Mouse (Mus musculus) forebrain, embryonic 11.5 days (tissue): ENCODE measurements around the gene Prmt3. TPM values are rescaled to one million over a fixed set of nuclear protein-coding genes. Genes with fewer than 3 reads are reported as not detected.

ENCODE experiments used
- ATAC-seq: fragments of 200-750 bp; cut with Nextera tagmentation; replicated peaks from 2 replicates; pipeline ENCODE4 v1.8.0; 2017; ENCODE audit warnings: moderate TSS enrichment; ENCODE audit not compliant: low FRiP score
- DNase-seq: peaks from one replicate; pipeline ENCODE4 v3.0.0-alpha.2; 2017; ENCODE audit warnings: low spot score
- H3K27ac ChIP-seq: fragments of 300-500 bp; sonication (generic); 2 replicates; pipeline ENCODE4 v1.5.1; 2014; ENCODE audit warnings: low read depth, low read length
- H3K27me3 ChIP-seq: fragments of 300-500 bp; sonication (generic); 2 replicates; pipeline ENCODE4 v1.6.1; 2014; ENCODE audit warnings: mild to moderate bottlenecking, low read length, mixed read lengths; ENCODE audit not compliant: control insufficient read depth, insufficient read depth
- H3K36me3 ChIP-seq: fragments of 300-500 bp; sonication (generic); 2 replicates; pipeline ENCODE4 v1.6.1; 2014; ENCODE audit warnings: mild to moderate bottlenecking, low read length, moderate library complexity, mixed read lengths; ENCODE audit not compliant: control insufficient read depth, insufficient read depth
- H3K4me1 ChIP-seq: fragments of 300-500 bp; sonication (generic); replicated peaks from 2 replicates; pipeline ENCODE4 v1.6.1; 2014; ENCODE audit warnings: low read length, mixed read lengths; ENCODE audit not compliant: control insufficient read depth, insufficient read depth
- H3K4me2 ChIP-seq: fragments of 300-500 bp; sonication (generic); 2 replicates; pipeline ENCODE4 v1.6.1; 2014; ENCODE audit warnings: low read depth, mild to moderate bottlenecking, low read length, moderate library complexity, mixed read lengths; ENCODE audit not compliant: severe bottlenecking
- H3K4me3 ChIP-seq: fragments of 300-500 bp; sonication (generic); 2 replicates; pipeline ENCODE4 v1.5.1; 2014; ENCODE audit warnings: low read depth, low read length
- H3K9ac ChIP-seq: fragments of 300-500 bp; sonication (generic); 2 replicates; pipeline ENCODE4 v1.6.1; 2014; ENCODE audit warnings: low read length
- H3K9me3 ChIP-seq: fragments of 300-500 bp; sonication (generic); 2 replicates; pipeline ENCODE4 v1.6.1; 2016; ENCODE audit warnings: low read length, mixed read lengths; ENCODE audit not compliant: control insufficient read depth
- WGBS: fragments of 180-500 bp; shearing (Covaris S2); extraction: QIAGEN DNeasy Blood & Tissue Kit; methylation state at CpG from one replicate; pipeline ENCODE4 v1.1.7; 2014; 5-methylcytosine and 5-hydroxymethylcytosine counted together
- polyA plus RNA-seq: library from polyadenylated mRNA; unstranded; fragments of >200 nt; fragmentation: Nextera tagmentation; extraction: Ambion mirVana; gene quantifications from 2 replicates; pipeline ENCODE4 v1.2.1, GENCODE M21; 2014

Prmt3 gene
- polyA plus RNA-seq, 1 experiment from 2014 or later = 63.8 TPM

DNA sequence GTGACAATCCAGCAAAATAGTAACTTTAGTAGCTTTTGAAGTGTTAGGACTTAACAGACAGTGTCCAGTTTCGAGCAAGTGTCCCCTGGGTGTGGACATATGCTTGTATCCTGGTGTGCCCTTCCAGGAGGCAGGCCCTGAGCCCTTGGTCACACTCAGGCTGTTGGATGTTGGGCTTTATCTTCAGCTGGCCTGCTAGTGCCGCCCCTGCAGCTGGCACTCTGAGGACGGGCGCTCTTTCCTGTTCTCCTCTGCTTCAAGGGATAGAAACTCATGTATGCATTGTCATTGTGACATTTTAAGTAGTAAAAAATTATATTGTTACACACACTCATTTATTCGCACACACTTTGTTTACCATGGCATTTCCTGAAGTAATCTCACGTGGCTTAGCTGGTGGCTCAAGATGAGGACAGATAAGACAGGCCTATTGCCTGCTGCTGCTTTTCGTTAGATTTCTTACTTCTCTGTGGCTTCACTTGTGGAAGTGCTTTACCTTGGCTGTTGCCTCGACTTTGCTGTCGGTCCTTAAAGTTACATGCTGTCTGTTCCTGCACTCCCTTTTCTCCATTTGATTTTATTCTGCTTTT, 29.0 kb downstream of the Prmt3 start:
- ATAC-seq (no peak), DNase-seq (no peak)
- no peak overlapping the region for H3K9ac ChIP-seq
- no peaks in the 10 kb centered on the region; the same call in 1 of the 2 replicates for H3K36me3 ChIP-seq
- no peaks in the 10 kb centered on the region for H3K27me3 ChIP-seq
- H3K4me1 ChIP-seq = no peaks in the 10 kb centered on the region
- no peak overlapping the region for H3K4me3 ChIP-seq
- no peak overlapping the region for H3K4me2 ChIP-seq
- no peak overlapping the region for H3K27ac ChIP-seq
- no peaks in the 10 kb centered on the region for H3K9me3 ChIP-seq
- WGBS = 89% methylated on average over 9 of the region's 9 CpGs

GRCm38 (mm10) chr7:49807846-49808622, 29.9 kb downstream of the Prmt3 start:
- H3K27ac ChIP-seq = no peak overlapping the region
- WGBS = 92% methylated on average over 17 of the region's 17 CpGs
- no peak overlapping the region for H3K4me2 ChIP-seq

DNA sequence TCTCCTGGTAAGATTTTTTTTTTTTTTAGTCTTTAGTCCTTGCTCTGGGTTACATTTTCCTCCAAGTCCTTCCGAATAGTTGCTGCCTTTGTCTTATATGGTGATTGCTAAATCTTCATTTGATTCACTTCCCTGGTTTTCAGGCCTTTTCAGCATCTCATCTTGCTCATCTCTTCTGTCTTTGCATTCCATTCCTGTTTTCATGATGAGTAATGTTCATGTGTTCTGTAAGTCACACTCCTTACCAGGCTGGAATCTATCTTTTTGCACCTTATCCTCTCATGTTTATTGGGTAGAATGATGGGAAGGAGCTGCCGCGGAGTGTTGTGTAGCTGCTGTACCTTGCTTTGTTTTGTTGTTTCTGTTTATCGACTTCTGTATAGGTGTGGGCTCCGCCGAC, 31.0 kb downstream of the Prmt3 start:
- Histone ChIP-seq H3K36me3 (no peaks in the 10 kb centered on the region; the same call in 1 of the 2 replicates), H3K9ac (no peak overlapping the region), H3K27me3 (no peaks in the 10 kb centered on the region), H3K9me3 (no peaks in the 10 kb centered on the region), H3K4me1 (no peaks in the 10 kb centered on the region), H3K4me3 (no peak overlapping the region), H3K27ac (no peak overlapping the region), H3K4me2 (no peak overlapping the region)
- ATAC-seq = no peak
- no peak for DNase-seq
- WGBS = 85% methylated on average over 6 of the region's 6 CpGs

More at GRCm38 (mm10) chr7:49807846-49808622, 29.9 kb downstream of the Prmt3 start:
- H3K27me3 ChIP-seq = no peaks in the 10 kb centered on the region
- no peaks in the 10 kb centered on the region for H3K9me3 ChIP-seq
- H3K4me1 ChIP-seq = no peaks in the 10 kb centered on the region
- no peaks in the 10 kb centered on the region; the same call in 1 of the 2 replicates for H3K36me3 ChIP-seq
- H3K4me3 ChIP-seq = no peak overlapping the region
- DNase-seq = no peak
- ATAC-seq = no peak
- no peak overlapping the region for H3K9ac ChIP-seq

- H3K9me3 ChIP-seq = no peaks in the 10 kb centered on the region
- H3K4me1 ChIP-seq = no peaks in the 10 kb centered on the region
- ATAC-seq (no peak), DNase-seq (no peak)
- H3K9ac ChIP-seq = no peak overlapping the region
- no peaks in the 10 kb centered on the region for H3K27me3 ChIP-seq
- 46% methylated on average over 3 of the region's 3 CpGs for WGBS
- H3K36me3 ChIP-seq = no peaks in the 10 kb centered on the region; the same call in 1 of the 2 replicates
- no peak overlapping the region for H3K4me2 ChIP-seq
- no peak overlapping the region for H3K27ac ChIP-seq
- no peak overlapping the region for H3K4me3 ChIP-seq
Measured at GRCm38 (mm10) chr7:49809562-49809961, 31.4 kb downstream of the Prmt3 start.

DNA sequence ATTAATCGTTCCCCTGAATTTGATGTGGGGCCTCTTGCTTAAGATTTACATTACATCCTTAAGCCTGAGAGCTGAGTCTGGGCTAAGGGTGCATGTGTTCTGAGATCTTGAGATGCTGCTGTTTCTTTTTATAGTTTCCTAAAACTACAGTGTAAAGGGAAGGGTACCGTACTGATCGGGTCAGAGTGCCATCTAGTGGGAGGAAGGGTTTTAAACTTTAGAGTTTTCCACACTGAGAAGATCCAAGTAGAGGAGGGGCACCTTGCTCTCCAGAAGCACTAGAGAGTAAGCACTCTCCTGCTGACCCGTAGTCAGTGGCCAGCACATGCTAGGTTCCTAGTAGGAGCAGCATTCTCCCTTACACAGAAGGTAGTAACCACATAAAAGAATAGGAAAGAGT, 33.2 kb downstream of the Prmt3 start:
- Histone ChIP-seq H3K9ac (no peak overlapping the region), H3K36me3 (no peaks in the 10 kb centered on the region; the same call in 1 of the 2 replicates), H3K27me3 (no peaks in the 10 kb centered on the region), H3K4me3 (no peak overlapping the region), H3K9me3 (no peaks in the 10 kb centered on the region), H3K4me2 (no peak overlapping the region), H3K27ac (no peak overlapping the region), H3K4me1 (no peaks in the 10 kb centered on the region)
- ATAC-seq (no peak), DNase-seq (no peak)
- WGBS = 72% methylated on average over 4 of the region's 4 CpGs

DNA sequence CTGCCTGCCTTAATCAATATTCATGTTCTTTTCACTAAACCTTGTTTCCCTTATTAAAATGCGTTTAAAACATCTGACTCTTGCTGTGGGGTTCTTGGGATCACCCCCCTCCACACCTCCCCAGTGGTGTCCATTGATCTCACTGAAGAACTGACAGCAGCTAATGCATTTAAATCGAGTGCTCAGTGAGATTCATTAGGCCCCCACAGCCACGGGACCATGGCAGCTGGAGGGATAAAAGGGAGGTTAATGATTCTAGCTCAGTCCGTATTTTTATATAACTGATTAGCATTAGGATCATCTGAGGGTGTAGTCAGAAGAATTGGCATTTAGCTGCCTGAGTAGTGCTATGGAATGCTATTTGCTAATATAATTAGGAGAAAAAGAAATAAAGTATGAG, 41.2 kb downstream of the Prmt3 start:
- ATAC-seq (peak; percentile 39; the same call in 1 of the 2 replicates), DNase-seq (no peak)
- H3K4me1 ChIP-seq = 0 out of 2 replicates have a peak, but pooled peaks cover 3% of the 10 kb centered on the region
- H3K27me3 ChIP-seq = no peaks in the 10 kb centered on the region
- no peak overlapping the region for H3K27ac ChIP-seq
- no peak overlapping the region for H3K4me2 ChIP-seq
- no peak overlapping the region for H3K4me3 ChIP-seq
- no peaks in the 10 kb centered on the region for H3K9me3 ChIP-seq
- 22% methylated on average over 4 of the region's 4 CpGs for WGBS
- H3K36me3 ChIP-seq = peaks cover 2% of the 10 kb centered on the region; the same call in 1 of the 2 replicates
- H3K9ac ChIP-seq = no peak overlapping the region

DNA sequence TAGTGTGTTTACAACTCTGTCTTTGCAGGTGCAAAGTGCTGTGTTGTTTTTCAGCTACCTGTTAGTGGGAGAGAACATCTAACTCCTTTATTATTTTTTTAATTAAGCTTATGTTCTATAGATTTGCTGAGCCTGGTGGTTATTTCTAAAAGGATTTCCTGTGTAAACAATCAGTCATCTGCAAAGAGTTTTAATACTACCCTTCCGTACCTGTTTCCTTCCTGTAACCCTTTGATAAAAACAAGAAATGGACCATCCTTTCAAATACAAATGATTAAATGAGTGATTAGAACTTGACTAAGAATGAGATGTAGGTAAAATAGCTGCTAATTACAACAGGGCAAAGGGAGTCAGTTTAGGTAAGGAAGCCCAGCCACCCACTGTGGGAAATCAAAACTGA, 43.2 kb downstream of the Prmt3 start:
- no peaks in the 10 kb centered on the region for H3K27me3 ChIP-seq
- no peak overlapping the region for H3K4me3 ChIP-seq
- DNase-seq (no peak), ATAC-seq (no peak)
- no peak overlapping the region for H3K4me2 ChIP-seq
- H3K9ac ChIP-seq = no peak overlapping the region
- no peak overlapping the region for H3K27ac ChIP-seq
- H3K4me1 ChIP-seq = 0 out of 2 replicates have a peak, but pooled peaks cover 3% of the 10 kb centered on the region
- no peaks in the 10 kb centered on the region for H3K9me3 ChIP-seq
- 91% methylated on average over 1 of the region's 1 CpGs for WGBS
- H3K36me3 ChIP-seq = 0 out of 2 replicates have a peak, but pooled peaks cover 2% of the 10 kb centered on the region

DNA sequence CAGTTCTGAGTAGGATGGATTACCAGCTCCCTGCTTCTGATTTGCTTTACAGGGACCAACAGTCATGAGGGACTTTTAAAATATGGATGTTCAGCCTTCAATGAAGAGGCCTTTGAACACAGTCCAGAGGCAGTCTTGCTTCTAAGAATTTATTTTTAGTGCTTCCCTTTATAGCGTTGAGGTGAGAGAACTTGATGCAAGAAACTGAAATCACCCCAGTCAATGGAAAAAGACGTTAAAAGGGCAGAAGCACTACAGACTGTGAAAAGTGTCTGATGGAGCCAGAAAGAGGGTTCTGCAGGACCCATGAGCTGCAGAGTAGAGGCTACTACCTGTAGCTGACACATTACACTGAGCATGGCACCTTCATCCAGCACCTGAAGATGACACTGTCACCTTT, 43.9 kb downstream of the Prmt3 start:
- Histone ChIP-seq H3K4me3 (no peak overlapping the region), H3K9me3 (no peaks in the 10 kb centered on the region), H3K27ac (no peak overlapping the region), H3K27me3 (no peaks in the 10 kb centered on the region), H3K36me3 (0 out of 2 replicates have a peak, but pooled peaks cover 2% of the 10 kb centered on the region), H3K9ac (no peak overlapping the region), H3K4me2 (no peak overlapping the region), H3K4me1 (0 out of 2 replicates have a peak, but pooled peaks cover 3% of the 10 kb centered on the region)
- ATAC-seq = no peak
- no peak for DNase-seq
- WGBS = 91% methylated on average over 2 of the region's 2 CpGs
